In the genomic region with DNA sequence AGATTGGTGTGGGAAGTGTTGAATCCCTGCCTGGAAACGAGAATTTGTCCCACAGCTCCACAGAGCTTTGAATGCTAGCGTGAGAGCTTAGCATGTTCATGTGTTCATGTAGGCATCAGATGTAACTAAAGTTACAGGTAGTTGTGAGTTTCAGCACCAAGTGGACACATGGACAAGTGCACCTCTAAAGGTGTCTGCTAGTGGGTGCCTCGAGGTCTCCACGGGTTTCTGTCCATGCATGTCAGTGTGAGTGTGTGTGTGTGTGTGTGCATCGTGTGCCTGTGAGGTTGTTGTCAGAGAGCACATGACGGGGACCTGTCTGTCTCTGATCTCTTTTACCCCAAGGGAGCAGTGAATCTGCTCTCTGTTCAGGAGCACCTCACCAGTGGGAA, we compare ENCODE assay signal across 8 mouse cellular contexts. TPM values are rescaled to one million over a fixed set of nuclear protein-coding genes. Genes with fewer than 3 reads are reported as not detected.
DNase-seq lines count a peak whose midpoint lies in the region; ATAC-seq and TF ChIP-seq lines count a peak whose summit lies in the region.

No protein-coding gene starts in this region.

- no peaks in the 10 kb centered on the region for H3K9me3 ChIP-seq in heart, embryonic 10.5 days
- H3K9me3 ChIP-seq in ES-Bruce4 (replicated peaks; ENCODE audit: control insufficient read depth, insufficient read depth, low read length, poor library complexity, severe bottlenecking) = no peaks in the 10 kb centered on the region

- no peak for TF ChIP-seq CTCF in ES-Bruce4 (IDR thresholded peaks at IDR 0.05; ENCODE audit: low read depth, low read length)

- peak overlapping the region; percentile 62; the same call in 1 of the 2 replicates for H3K27ac ChIP-seq in heart, embryonic 10.5 days
- H3K27ac ChIP-seq in ES-Bruce4 (ENCODE audit: insufficient read depth, low read length) = no peak overlapping the region

- ATAC-seq in hematopoietic stem cell, adult 5-6 weeks (replicated peaks in 1 of 2; ENCODE audit: insufficient read depth in 1 of 2, low FRiP score in 2 of 2, low TSS enrichment in 1 of 2, low read depth in 1 of 2, poor library complexity in 2 of 2, severe bottlenecking in 2 of 2) = peak; percentile 10 to 30; a peak in 1 of 4 replicates
- ATAC-seq in megakaryocyte progenitor cell, adult 5-6 weeks (replicated peaks; ENCODE audit: poor library complexity) = peak; percentile 12; the same call in 1 of the 2 replicates

- no peak for TF ChIP-seq EP300 in ES-Bruce4 (IDR thresholded peaks at IDR 0.05; ENCODE audit: insufficient read depth, low read depth, low read length)

- no peaks in the 10 kb centered on the region for H3K36me3 ChIP-seq in heart, embryonic 10.5 days
- H3K36me3 ChIP-seq in ES-Bruce4 (ENCODE audit: control insufficient read depth, insufficient read depth, low read length, poor library complexity, severe bottlenecking) = no peaks in the 10 kb centered on the region

- peaks cover 12% of the 10 kb centered on the region for H3K4me1 ChIP-seq in heart, embryonic 10.5 days
- H3K4me1 ChIP-seq in ES-Bruce4 (ENCODE audit: control insufficient read depth, insufficient read depth, low read length) = peaks cover 2% of the 10 kb centered on the region

- H3K9ac ChIP-seq in ES-Bruce4 (ENCODE audit: low read depth, poor library complexity, severe bottlenecking) = no peak overlapping the region

- no peak for TF ChIP-seq POLR2A in ES-Bruce4 (IDR thresholded peaks at IDR 0.05; ENCODE audit: insufficient read depth, low read length)

- intact Hi-C loops in heart, postnatal 25 days (cut with DNase I) = no loop called here

- no peak for DNase-seq in heart, embryonic 10.5 days (ENCODE audit: low spot score)
- DNase-seq in heart, postnatal 25 days (ENCODE audit: low spot score) = no peak
- no peak for DNase-seq in cerebellum, adult 11 months
- DNase-seq in frontal cortex, postnatal 25 days (ENCODE audit: low spot score in 2 of 2) = no peak
- DNase-seq in spleen, postnatal 10 days (ENCODE audit: low spot score in 2 of 2) = no peak

- peak overlapping the region; percentile 86 for H3K4me3 ChIP-seq in heart, embryonic 10.5 days
- peak overlapping the region; percentile 5; the same call in 1 of the 2 replicates for H3K4me3 ChIP-seq in ES-Bruce4 (ENCODE audit: low read depth, low read length)

- peaks cover 12% of the 10 kb centered on the region; the same call in 1 of the 2 replicates for H3K27me3 ChIP-seq in heart, embryonic 10.5 days (ENCODE audit: insufficient read depth, poor library complexity, severe bottlenecking)
- H3K27me3 ChIP-seq in ES-Bruce4 (ENCODE audit: control insufficient read depth, insufficient read depth, low read length, poor library complexity, severe bottlenecking) = no peaks in the 10 kb centered on the region

- WGBS in heart, embryonic 10.5 days = 14% methylated on average over 6 of the region's 6 CpGs

RNA-seq across cellular contexts. Expression of a gene that starts 0.5 kb away (rescaled TPM):
- polyA plus RNA-seq in heart, embryonic 10.5 days (2016; fragmentation: Nextera tagmentation; extraction: Ambion mirVana) = 1.8 and 3.7 TPM in 2 replicates
- total RNA-seq in heart, postnatal 25 days (2021) = 1 to 10 TPM; 1.3 to 1.6 TPM
- not detected in 2 replicates for polyA plus RNA-seq in ES-Bruce4 (2011; ENCODE audit: insufficient read depth, insufficient read length, low read depth, missing spikeins)
- total RNA-seq in hematopoietic stem cell, adult 5-6 weeks (2017) = 1.4 and 1.5 TPM in 2 replicates
- total RNA-seq in megakaryocyte progenitor cell, adult 5-6 weeks (2015) = 0.57 TPM in 1 of 2 replicates, not detected in the other
- 0.37 TPM in 1 of 2 replicates, not detected in the other for total RNA-seq in megakaryocyte progenitor cell, adult 5-6 weeks (2017)

RNA-seq across cellular contexts. Expression of a gene that starts 32.7 kb away (rescaled TPM):
- 3.0 and 3.6 TPM in 2 replicates for polyA plus RNA-seq in heart, embryonic 10.5 days (2016; fragmentation: Nextera tagmentation; extraction: Ambion mirVana)
- total RNA-seq in heart, postnatal 25 days (2021) = 1 to 10 TPM; 7.4 to 7.8 TPM
- polyA plus RNA-seq in ES-Bruce4 (2011; ENCODE audit: insufficient read depth, insufficient read length, low read depth, missing spikeins) = 15.6 and 15.7 TPM in 2 replicates
- 14.4 and 26.5 TPM in 2 replicates for total RNA-seq in hematopoietic stem cell, adult 5-6 weeks (2017)
- 6.6 and 7.7 TPM in 2 replicates for total RNA-seq in megakaryocyte progenitor cell, adult 5-6 weeks (2015)
- 12.5 and 16.4 TPM in 2 replicates for total RNA-seq in megakaryocyte progenitor cell, adult 5-6 weeks (2017)

RNA-seq across cellular contexts. Expression of a gene that starts 34.3 kb away (rescaled TPM):
- polyA plus RNA-seq in heart, embryonic 10.5 days (2016; fragmentation: Nextera tagmentation; extraction: Ambion mirVana) = 85.9 and 90.0 TPM in 2 replicates
- 10 to 100 TPM; 32.5 to 34.2 TPM for total RNA-seq in heart, postnatal 25 days (2021)
- polyA plus RNA-seq in ES-Bruce4 (2011; ENCODE audit: insufficient read depth, insufficient read length, low read depth, missing spikeins) = 80.8 and 81.1 TPM in 2 replicates
- 54.3 and 62.0 TPM in 2 replicates for total RNA-seq in hematopoietic stem cell, adult 5-6 weeks (2017)
- total RNA-seq in megakaryocyte progenitor cell, adult 5-6 weeks (2015) = 44.1 and 56.8 TPM in 2 replicates
- total RNA-seq in megakaryocyte progenitor cell, adult 5-6 weeks (2017) = 45.8 and 48.8 TPM in 2 replicates

RNA-seq across cellular contexts. Expression of a gene that starts 46.2 kb away (rescaled TPM):
- 1.4 and 3.7 TPM in 2 replicates for polyA plus RNA-seq in heart, embryonic 10.5 days (2016; fragmentation: Nextera tagmentation; extraction: Ambion mirVana)
- 10 to 100 TPM; 23.7 to 27.6 TPM for total RNA-seq in heart, postnatal 25 days (2021)
- polyA plus RNA-seq in ES-Bruce4 (2011; ENCODE audit: insufficient read depth, insufficient read length, low read depth, missing spikeins) = 0.79 and 1.3 TPM in 2 replicates
- total RNA-seq in hematopoietic stem cell, adult 5-6 weeks (2017) = 1.1 and 1.8 TPM in 2 replicates
- total RNA-seq in megakaryocyte progenitor cell, adult 5-6 weeks (2015) = 0.20 TPM in 1 of 2 replicates, not detected in the other
- total RNA-seq in megakaryocyte progenitor cell, adult 5-6 weeks (2017) = not detected in 2 replicates
